Mouse (Mus musculus): ENCODE data around the gene AB124611. TPM values are rescaled to one million over a fixed set of nuclear protein-coding genes. Genes with fewer than 3 reads are reported as not detected.

AB124611 gene
- polyA plus RNA-seq, 1 experiment from 2014 or later = 4.7 TPM

DNA sequence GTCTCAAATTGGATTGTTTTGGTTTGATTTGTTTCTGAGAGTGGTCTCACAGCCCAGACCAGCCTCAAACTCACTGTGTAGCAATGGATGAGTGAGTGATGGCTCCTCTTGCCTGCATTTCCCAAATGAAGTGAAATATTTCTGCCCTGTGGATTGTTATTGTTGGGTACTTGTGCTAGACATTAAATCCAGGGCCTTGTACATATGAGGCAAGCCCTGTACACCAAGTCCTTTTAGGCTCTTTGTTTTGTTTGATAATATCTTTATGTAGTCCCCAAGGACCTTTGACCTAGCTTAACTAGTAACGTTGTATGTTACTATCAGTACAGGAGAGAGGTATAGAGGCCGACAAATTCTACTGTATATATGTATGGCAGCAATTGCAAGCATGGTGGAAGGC, 68.9 kb downstream of the AB124611 start:
- 86% methylated on average over 2 of the region's 2 CpGs for WGBS
- no peak overlapping the region for H3K27ac ChIP-seq (replicated peaks)
- H3K4me1 ChIP-seq = peaks cover 29% of the 10 kb centered on the region
- DNase-seq (ENCODE audit: low spot score) = no peak
- H3K4me3 ChIP-seq = no peak overlapping the region
- no peaks in the 10 kb centered on the region for H3K27me3 ChIP-seq (replicated peaks; ENCODE audit: low read depth, poor library complexity, severe bottlenecking)
- peaks cover 40% of the 10 kb centered on the region for H3K36me3 ChIP-seq (replicated peaks)
- no peaks in the 10 kb centered on the region for H3K9me3 ChIP-seq

Small RNAs within 50 kb of the gene (microRNA-seq; reads per million reads assigned to microRNA genes)
- 8.5 reads per million, percentile 20 among the genes with 10 or more reads in this experiment for gene Mir199a-1

Other genes starting within 250 kb of the AB124611 start
- gene Kri1, start 238.2 kb upstream of the AB124611 start, polyA plus RNA-seq (2016; fragmentation: Nextera tagmentation; extraction: Ambion mirVana) = 16.2 and 18.0 TPM in 2 replicates
- 40.9 and 45.1 TPM in 2 replicates for gene Cdkn2d, start 234.8 kb upstream of the AB124611 start, polyA plus RNA-seq (2016; fragmentation: Nextera tagmentation; extraction: Ambion mirVana)
- gene Ap1m2, start 213.8 kb upstream of the AB124611 start, polyA plus RNA-seq (2016; fragmentation: Nextera tagmentation; extraction: Ambion mirVana) = 16.8 and 18.6 TPM in 2 replicates
- 86.8 and 92.7 TPM in 2 replicates for gene Slc44a2, start 205.5 kb upstream of the AB124611 start, polyA plus RNA-seq (2016; fragmentation: Nextera tagmentation; extraction: Ambion mirVana)
- gene Ilf3, start 158.3 kb upstream of the AB124611 start, polyA plus RNA-seq (2016; fragmentation: Nextera tagmentation; extraction: Ambion mirVana) = 341 and 343 TPM in 2 replicates
- gene Qtrt1, start 114.3 kb upstream of the AB124611 start, polyA plus RNA-seq (2016; fragmentation: Nextera tagmentation; extraction: Ambion mirVana) = 64.0 and 71.1 TPM in 2 replicates
- gene Dnm2, start 101.3 kb upstream of the AB124611 start, polyA plus RNA-seq (2016; fragmentation: Nextera tagmentation; extraction: Ambion mirVana) = 72.9 and 73.7 TPM in 2 replicates
- gene Tmed1, start 15.9 kb upstream of the AB124611 start, polyA plus RNA-seq (2016; fragmentation: Nextera tagmentation; extraction: Ambion mirVana) = 119 and 121 TPM in 2 replicates
- 73.1 and 84.1 TPM in 2 replicates for gene Carm1, start 20.7 kb downstream of the AB124611 start, polyA plus RNA-seq (2016; fragmentation: Nextera tagmentation; extraction: Ambion mirVana)
- gene Timm29, start 66.5 kb downstream of the AB124611 start, polyA plus RNA-seq (2016; fragmentation: Nextera tagmentation; extraction: Ambion mirVana) = 32.0 and 32.7 TPM in 2 replicates
- gene Yipf2, start 66.7 kb downstream of the AB124611 start, polyA plus RNA-seq (2016; fragmentation: Nextera tagmentation; extraction: Ambion mirVana) = 19.0 and 21.2 TPM in 2 replicates
- 157 and 165 TPM in 2 replicates for gene Smarca4, start 90.0 kb downstream of the AB124611 start, polyA plus RNA-seq (2016; fragmentation: Nextera tagmentation; extraction: Ambion mirVana)
- gene Ldlr, start 197.3 kb downstream of the AB124611 start, polyA plus RNA-seq (2016; fragmentation: Nextera tagmentation; extraction: Ambion mirVana) = 51.6 and 55.9 TPM in 2 replicates
- 187 TPM in 2 replicates for gene Spc24, start 234.1 kb downstream of the AB124611 start, polyA plus RNA-seq (2016; fragmentation: Nextera tagmentation; extraction: Ambion mirVana)